Mouse (Mus musculus) heart, embryonic 12.5 days (tissue): ENCODE results near the gene Tex52. TPM values are rescaled to one million over a fixed set of nuclear protein-coding genes. Genes with fewer than 3 reads are reported as not detected.

ENCODE experiments used
- ATAC-seq: fragments of 200-750 bp; cut with Nextera tagmentation; 2 replicates; pipeline ENCODE4 v1.8.0; 2017; ENCODE audit warnings: moderate TSS enrichment, moderate library complexity; ENCODE audit not compliant: insufficient number of reproducible peaks, low FRiP score
- H3K27ac ChIP-seq: fragments of 300-500 bp; sonication (generic); 2 replicates; pipeline ENCODE4 v1.5.1; 2016; ENCODE audit warnings: mild to moderate bottlenecking, moderate library complexity; ENCODE audit not compliant: poor library complexity, severe bottlenecking
- H3K27me3 ChIP-seq: fragments of 300-500 bp; sonication (generic); replicated peaks from 2 replicates; pipeline ENCODE4 v1.6.1; 2016; ENCODE audit warnings: mild to moderate bottlenecking, moderate library complexity
- H3K36me3 ChIP-seq: fragments of 300-500 bp; sonication (generic); 2 replicates; pipeline ENCODE4 v1.6.1; 2016; ENCODE audit warnings: mild to moderate bottlenecking, moderate library complexity
- H3K4me1 ChIP-seq: fragments of 300-500 bp; sonication (generic); replicated peaks from 2 replicates; pipeline ENCODE4 v1.6.1; 2016; ENCODE audit warnings: mild to moderate bottlenecking
- H3K4me2 ChIP-seq: fragments of 300-500 bp; sonication (generic); 2 replicates; pipeline ENCODE4 v1.6.1; 2016; ENCODE audit warnings: mild to moderate bottlenecking, moderate library complexity
- H3K4me3 ChIP-seq: fragments of 300-500 bp; sonication (generic); 2 replicates; pipeline ENCODE4 v1.5.1; 2016; ENCODE audit warnings: mild to moderate bottlenecking
- H3K9ac ChIP-seq: fragments of 300-500 bp; sonication (generic); 2 replicates; pipeline ENCODE4 v1.6.1; 2016; ENCODE audit warnings: mild to moderate bottlenecking, moderate library complexity
- H3K9me3 ChIP-seq: fragments of 300-500 bp; sonication (generic); replicated peaks from 2 replicates; pipeline ENCODE4 v1.6.1; 2016; ENCODE audit warnings: mild to moderate bottlenecking, moderate library complexity
- WGBS: fragments of 180-500 bp; shearing (Covaris S2); methylation state at CpG from one replicate; pipeline ENCODE4 v1.1.7; 2016; 5-methylcytosine and 5-hydroxymethylcytosine counted together
- polyA plus RNA-seq: library from polyadenylated mRNA; unstranded; fragments of >200 nt; fragmentation: Nextera tagmentation; extraction: Ambion mirVana; gene quantifications from 2 replicates; pipeline ENCODE4 v1.2.1, GENCODE M21; 2016

Gene Tex52
- polyA plus RNA-seq, result 0.19 and 0.21 TPM in 2 replicates

DNA sequence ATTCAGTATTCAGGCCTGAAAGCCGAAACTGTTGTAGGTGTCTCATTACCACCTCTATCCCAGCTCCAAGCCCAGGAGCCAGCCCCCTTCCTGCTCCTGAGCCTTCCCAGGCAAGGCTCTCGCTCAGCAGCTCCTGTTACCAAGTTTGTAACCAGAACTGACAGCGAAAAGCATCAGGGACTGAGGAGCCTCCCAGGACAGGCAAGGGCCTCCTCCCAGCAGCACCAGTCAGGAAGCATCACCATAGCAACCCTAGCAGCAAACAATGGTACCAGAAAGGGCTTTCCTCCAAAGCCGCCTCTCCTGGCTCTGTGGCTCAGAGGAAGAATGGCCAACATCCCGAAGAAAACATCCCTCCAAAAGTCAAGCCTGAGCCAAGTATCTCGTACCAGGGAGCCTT lies at the start of gene Tex52, which contains the start of gene Gm44596:
Gene Tex52 (plus strand): TSS at position 265 of the 400 bp plus-strand sequence.
Gene Gm44596 (plus strand): TSS at position 312 of the 400 bp plus-strand sequence.
- H3K27ac ChIP-seq, result no peak within 1 kb of the TSS
- H3K36me3 ChIP-seq, result peaks cover 61% of the 10 kb centered on the region
- 0 out of 2 replicates have a peak, but pooled peaks cover 10% of the 10 kb centered on the region for H3K4me1 ChIP-seq
- no peak within 1 kb of the TSS for H3K4me2 ChIP-seq
- no peaks in the 10 kb centered on the region for H3K9me3 ChIP-seq
- no peak within 1 kb of the TSS for H3K9ac ChIP-seq
- WGBS, result 40% methylated on average over 6 of the region's 6 CpGs
- no peaks in the 10 kb centered on the region for H3K27me3 ChIP-seq
- H3K4me3 ChIP-seq, result no peak within 1 kb of the TSS
- peak; percentile 70; the same call in 1 of the 2 replicates for ATAC-seq

DNA sequence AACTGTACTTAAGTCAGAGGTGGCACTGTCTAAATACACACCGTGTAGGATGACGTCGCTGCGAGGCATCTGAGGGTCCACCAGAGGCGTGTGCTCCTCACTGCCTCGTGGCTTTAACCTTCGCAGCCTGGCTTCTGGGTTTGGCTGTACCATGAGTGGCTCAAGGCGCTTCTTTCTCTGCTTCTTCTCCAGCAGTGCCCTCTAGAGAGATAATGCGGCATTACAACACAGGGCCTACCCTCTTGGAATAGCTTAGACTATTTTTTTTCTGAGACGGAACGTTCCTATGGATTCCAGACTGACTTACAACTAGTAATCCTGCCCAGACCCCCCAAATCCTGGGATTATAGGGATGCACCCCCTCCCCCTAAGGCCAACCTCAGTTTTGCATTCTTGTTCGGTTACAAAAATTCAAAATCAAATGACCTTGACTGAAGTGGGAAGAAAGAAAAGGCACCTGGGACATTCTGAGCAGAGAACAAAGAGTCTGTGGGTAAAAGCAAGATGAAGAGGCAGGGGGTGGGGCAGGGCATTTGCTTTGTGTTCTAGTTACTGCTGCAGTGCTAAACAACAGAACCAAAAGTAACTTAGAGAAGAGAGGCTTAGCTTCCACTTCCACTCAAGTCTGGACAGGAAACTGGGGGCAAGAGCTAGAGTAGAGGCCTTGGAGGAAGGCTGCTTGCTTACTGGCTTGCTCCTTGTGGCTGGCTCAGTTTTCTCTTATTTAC lies 40.7 kb upstream of the Tex52 start:
- Histone ChIP-seq H3K9ac (no peak overlapping the region), H3K27me3 (no peaks in the 10 kb centered on the region), H3K4me2 (peak overlapping the region; percentile 41), H3K4me3 (no peak overlapping the region), H3K9me3 (no peaks in the 10 kb centered on the region), H3K27ac (no peak overlapping the region), H3K36me3 (peaks cover 33% of the 10 kb centered on the region), H3K4me1 (peaks cover 20% of the 10 kb centered on the region)
- 18% methylated on average over 12 of the region's 12 CpGs for WGBS
- ATAC-seq, result peak; percentile 63

DNA sequence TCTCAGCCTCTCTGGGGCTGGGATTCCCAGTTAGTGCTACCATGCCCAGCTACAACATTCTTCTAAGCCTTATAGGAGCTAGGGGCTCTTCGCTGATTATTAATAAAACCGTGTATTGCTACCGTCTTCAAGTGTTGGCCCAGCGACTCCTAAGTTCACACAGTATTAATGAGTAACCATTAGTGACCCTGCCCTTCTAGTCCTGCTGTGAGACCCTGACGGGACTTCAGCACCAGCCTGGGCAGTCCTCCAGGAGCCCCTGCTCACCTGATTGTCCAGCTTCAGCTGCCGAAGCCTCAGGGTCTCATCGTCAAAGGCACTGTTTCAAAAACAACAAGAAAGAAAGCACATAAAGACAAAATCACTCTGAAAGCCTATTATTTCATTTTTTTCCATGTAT lies 37.8 kb upstream of the Tex52 start:
- peaks cover 18% of the 10 kb centered on the region for H3K36me3 ChIP-seq
- no peak overlapping the region for H3K4me2 ChIP-seq
- peaks cover 24% of the 10 kb centered on the region for H3K4me1 ChIP-seq
- no peaks in the 10 kb centered on the region for H3K27me3 ChIP-seq
- no peak overlapping the region for H3K4me3 ChIP-seq
- no peak overlapping the region for H3K9ac ChIP-seq
- no peaks in the 10 kb centered on the region for H3K9me3 ChIP-seq
- no peak for ATAC-seq
- WGBS, result 77% methylated on average over 7 of the region's 7 CpGs
- H3K27ac ChIP-seq, result no peak overlapping the region

DNA sequence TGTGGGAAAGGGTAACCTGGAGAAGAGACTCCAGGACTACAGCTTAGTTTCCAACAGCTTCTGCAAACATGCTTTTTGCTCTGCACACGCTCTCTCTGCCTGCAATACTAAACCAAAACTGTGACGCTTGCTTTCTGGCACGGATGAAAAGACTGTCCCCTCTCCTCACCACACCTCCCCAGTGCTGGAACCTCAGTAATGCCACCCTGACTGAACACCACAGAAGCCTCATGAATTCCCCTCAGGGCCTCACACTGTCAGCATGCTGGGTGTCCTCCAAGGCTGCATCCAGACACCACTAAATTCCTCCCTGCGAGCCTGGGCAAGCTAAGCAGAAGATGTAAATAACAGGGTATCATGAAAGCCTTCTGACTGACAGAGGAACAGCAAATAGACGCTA lies 36.4 kb upstream of the Tex52 start:
- H3K4me3 ChIP-seq, result no peak overlapping the region
- no peak overlapping the region; the same call in 1 of the 2 replicates for H3K27ac ChIP-seq
- H3K27me3 ChIP-seq, result no peaks in the 10 kb centered on the region
- H3K9ac ChIP-seq, result no peak overlapping the region
- no peak for ATAC-seq
- no peak overlapping the region for H3K4me2 ChIP-seq
- H3K9me3 ChIP-seq, result no peaks in the 10 kb centered on the region
- WGBS, result 38% methylated on average over 5 of the region's 5 CpGs
- H3K36me3 ChIP-seq, result peaks cover 17% of the 10 kb centered on the region
- H3K4me1 ChIP-seq, result peaks cover 28% of the 10 kb centered on the region

DNA sequence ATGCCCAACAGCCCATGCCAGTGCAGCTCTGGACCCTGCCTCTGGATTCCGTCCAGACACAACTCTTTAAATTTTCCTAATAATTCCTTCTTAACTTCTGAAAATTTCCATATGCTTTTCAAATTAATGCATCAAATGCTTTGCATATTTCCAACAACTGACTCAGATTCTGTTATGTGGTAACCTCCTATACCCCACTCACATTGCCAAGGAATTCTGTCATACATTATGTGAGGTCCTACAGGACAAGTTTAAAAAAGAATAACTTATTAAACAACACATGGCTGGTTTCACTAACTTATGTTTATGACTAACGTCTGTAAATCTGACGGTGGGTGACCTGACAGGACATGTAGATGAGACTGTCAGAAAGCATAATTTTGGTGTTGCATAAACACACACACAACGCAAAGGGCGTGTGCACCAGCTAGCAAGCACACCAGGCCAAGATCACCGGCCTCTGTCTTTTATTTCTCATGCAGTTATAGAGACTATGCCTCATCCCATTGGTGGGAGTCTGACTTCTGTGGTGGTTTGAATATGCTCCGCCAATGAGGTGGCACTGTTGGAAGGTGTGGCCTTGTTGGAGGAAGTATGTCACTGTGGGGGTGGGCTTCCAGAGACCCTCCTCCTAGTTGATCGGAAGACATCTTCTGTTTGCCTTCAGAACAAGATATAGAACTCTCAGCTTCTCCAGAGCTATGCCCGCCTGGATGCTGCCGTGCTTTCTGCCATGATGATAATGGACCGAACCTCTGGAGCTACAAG lies 33.1 kb upstream of the Tex52 start:
- Histone ChIP-seq H3K27me3 (no peaks in the 10 kb centered on the region), H3K4me2 (no peak overlapping the region), H3K9me3 (no peaks in the 10 kb centered on the region), H3K27ac (no peak overlapping the region), H3K4me3 (no peak overlapping the region), H3K9ac (no peak overlapping the region), H3K36me3 (peaks cover 15% of the 10 kb centered on the region), H3K4me1 (peaks cover 19% of the 10 kb centered on the region)
- WGBS, result 90% methylated on average over 11 of the region's 11 CpGs
- no peak for ATAC-seq

DNA sequence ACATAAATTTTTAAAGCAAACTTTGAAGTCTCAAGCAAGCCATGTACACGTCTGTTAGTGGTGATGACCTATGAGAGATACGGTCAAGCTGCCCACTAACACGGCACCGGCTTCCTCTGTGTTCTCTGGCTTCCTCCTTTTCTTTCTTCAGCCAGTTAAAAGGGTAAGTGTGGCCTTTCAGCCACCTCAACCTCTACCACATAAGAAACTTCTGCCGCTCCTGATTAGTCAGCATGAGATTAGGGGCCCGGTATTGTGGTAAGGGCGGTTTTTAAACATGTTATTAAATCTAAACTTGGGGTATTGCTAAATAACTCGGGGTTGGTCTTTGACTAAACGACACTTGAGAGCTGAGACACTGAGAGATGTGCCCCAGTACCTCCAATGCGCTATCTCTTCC lies 29.6 kb upstream of the Tex52 start:
- ATAC-seq, result no peak
- Histone ChIP-seq H3K36me3 (peaks cover 20% of the 10 kb centered on the region; the same call in 1 of the 2 replicates), H3K27ac (no peak overlapping the region), H3K4me1 (peaks cover 4% of the 10 kb centered on the region; the same call in 1 of the 2 replicates), H3K9ac (no peak overlapping the region), H3K27me3 (no peaks in the 10 kb centered on the region), H3K4me3 (no peak overlapping the region), H3K4me2 (no peak overlapping the region), H3K9me3 (no peaks in the 10 kb centered on the region)
- 81% methylated on average over 10 of the region's 10 CpGs for WGBS

DNA sequence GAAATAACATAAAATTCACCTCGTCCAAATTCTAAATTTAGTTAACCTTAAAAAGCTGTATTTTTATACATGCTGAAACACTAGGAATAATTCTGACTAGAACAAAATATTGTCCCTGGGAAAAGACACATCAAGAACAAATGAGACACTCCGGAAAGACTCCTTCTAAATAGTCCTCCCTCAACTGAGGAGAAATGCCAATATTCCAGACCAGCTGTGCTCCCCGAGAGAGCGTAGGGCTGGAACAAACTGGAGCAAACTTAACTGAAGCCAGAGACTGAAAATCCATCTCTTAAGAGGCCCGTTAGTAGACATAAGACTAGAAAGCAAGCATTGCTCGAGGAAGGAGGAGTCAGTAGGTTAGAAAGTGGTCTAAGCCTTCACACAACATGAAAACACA lies 28.5 kb upstream of the Tex52 start:
- H3K9ac ChIP-seq, result no peak overlapping the region
- H3K36me3 ChIP-seq, result peaks cover 26% of the 10 kb centered on the region
- H3K27me3 ChIP-seq, result no peaks in the 10 kb centered on the region
- no peak for ATAC-seq
- no peak overlapping the region for H3K4me2 ChIP-seq
- H3K4me3 ChIP-seq, result no peak overlapping the region
- H3K27ac ChIP-seq, result no peak overlapping the region
- WGBS, result 83% methylated on average over 6 of the region's 6 CpGs
- H3K4me1 ChIP-seq, result 0 out of 2 replicates have a peak, but pooled peaks cover 4% of the 10 kb centered on the region
- H3K9me3 ChIP-seq, result no peaks in the 10 kb centered on the region

DNA sequence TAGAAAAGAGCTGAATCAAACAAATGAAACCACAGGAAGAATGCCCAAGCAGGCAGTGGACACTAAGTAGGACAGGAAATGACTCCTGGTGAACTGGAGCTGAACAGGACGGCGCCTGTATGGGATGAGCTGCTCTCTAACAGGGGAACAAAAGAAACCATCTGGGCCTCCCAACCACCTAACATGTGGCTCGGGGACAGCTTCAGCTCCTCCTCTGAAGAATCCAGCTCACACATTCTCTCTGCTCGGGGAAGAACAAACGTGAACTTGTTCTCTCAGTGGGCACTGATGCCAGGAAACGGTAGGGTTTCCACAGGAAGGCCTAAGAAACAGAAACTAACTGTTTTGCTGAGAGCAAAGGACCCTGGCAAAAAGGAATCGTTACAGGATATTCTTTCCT lies 25.5 kb upstream of the Tex52 start:
- peaks cover 5% of the 10 kb centered on the region for H3K4me1 ChIP-seq
- H3K9ac ChIP-seq, result no peak overlapping the region
- no peaks in the 10 kb centered on the region for H3K27me3 ChIP-seq
- no peak overlapping the region for H3K4me3 ChIP-seq
- peaks cover 11% of the 10 kb centered on the region for H3K36me3 ChIP-seq
- H3K27ac ChIP-seq, result peak overlapping the region; percentile 44; the same call in 1 of the 2 replicates
- H3K9me3 ChIP-seq, result no peaks in the 10 kb centered on the region
- 56% methylated on average over 7 of the region's 7 CpGs for WGBS
- ATAC-seq, result no peak
- H3K4me2 ChIP-seq, result no peak overlapping the region

DNA sequence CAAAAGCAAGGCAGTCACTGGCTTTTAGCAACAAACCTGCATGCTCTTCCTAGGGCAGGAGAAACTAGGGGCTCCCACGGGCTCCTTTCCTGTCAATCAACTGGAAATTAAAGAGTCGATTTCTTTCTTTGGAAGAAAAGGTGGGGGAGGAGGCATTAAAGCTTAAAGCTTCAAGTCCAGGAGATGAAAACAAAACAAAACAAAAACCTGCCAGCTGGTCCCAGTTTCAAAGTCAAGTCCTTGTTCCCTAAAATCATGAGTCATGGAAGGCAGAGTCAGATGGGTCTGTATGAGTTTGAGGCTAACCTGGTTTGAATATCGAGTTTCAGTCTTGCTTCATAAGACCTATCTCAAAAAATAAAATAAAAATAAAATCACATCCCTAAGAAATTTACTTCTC lies 21.1 kb upstream of the Tex52 start:
- H3K9ac ChIP-seq, result no peak overlapping the region
- H3K27ac ChIP-seq, result no peak overlapping the region
- no peak overlapping the region for H3K4me2 ChIP-seq
- H3K4me1 ChIP-seq, result peaks cover 11% of the 10 kb centered on the region
- H3K27me3 ChIP-seq, result no peaks in the 10 kb centered on the region
- H3K9me3 ChIP-seq, result no peaks in the 10 kb centered on the region
- H3K4me3 ChIP-seq, result no peak overlapping the region
- ATAC-seq, result no peak
- 73% methylated on average over 3 of the region's 3 CpGs for WGBS
- H3K36me3 ChIP-seq, result peaks cover 31% of the 10 kb centered on the region

DNA sequence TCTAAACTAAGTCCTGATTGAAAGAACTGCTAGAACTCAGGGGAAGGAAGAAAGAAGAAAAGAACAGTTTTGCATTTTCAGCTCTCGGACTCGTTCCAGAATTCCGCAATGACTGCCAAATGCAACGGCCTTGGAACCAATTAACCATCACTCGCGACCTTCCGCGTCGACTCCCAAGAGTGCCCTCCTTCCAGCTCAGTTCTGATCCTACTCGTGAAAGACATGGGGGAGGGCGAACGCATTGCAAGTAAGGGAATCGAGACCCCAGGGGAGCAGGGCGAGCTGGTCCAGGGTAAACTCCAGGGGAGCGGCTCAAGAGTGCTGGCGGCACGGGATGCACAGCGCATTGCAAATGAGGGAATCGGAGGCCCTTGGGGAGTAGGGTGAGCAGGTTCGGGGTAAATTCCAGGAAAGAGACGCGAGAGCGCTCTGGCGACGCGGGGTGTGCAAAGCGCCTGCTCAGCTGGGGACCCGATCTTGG lies 20.0 kb upstream of the Tex52 start:
- peak; percentile 63 for ATAC-seq
- peak overlapping the region; percentile 81 for H3K9ac ChIP-seq
- peak overlapping the region; percentile 54; the same call in 1 of the 2 replicates for H3K27ac ChIP-seq
- H3K4me2 ChIP-seq, result peak overlapping the region; percentile 90
- peaks cover 31% of the 10 kb centered on the region for H3K36me3 ChIP-seq
- H3K4me3 ChIP-seq, result peak overlapping the region; percentile 87
- H3K4me1 ChIP-seq, result peaks cover 11% of the 10 kb centered on the region
- no peaks in the 10 kb centered on the region for H3K27me3 ChIP-seq
- no peaks in the 10 kb centered on the region for H3K9me3 ChIP-seq
- under 1% methylated on average over 28 of the region's 28 CpGs for WGBS
